Mouse (Mus musculus) neural tube, embryonic 10.5 days (tissue): Measurements from ENCODE around the gene Cep55.

ENCODE experiments used
- DNase-seq: peaks from one replicate; pipeline ENCODE4 v3.0.0-alpha.2; 2017; ENCODE audit warnings: low spot score; ENCODE audit errors: extremely low spot score

Gene Cep55

DNA sequence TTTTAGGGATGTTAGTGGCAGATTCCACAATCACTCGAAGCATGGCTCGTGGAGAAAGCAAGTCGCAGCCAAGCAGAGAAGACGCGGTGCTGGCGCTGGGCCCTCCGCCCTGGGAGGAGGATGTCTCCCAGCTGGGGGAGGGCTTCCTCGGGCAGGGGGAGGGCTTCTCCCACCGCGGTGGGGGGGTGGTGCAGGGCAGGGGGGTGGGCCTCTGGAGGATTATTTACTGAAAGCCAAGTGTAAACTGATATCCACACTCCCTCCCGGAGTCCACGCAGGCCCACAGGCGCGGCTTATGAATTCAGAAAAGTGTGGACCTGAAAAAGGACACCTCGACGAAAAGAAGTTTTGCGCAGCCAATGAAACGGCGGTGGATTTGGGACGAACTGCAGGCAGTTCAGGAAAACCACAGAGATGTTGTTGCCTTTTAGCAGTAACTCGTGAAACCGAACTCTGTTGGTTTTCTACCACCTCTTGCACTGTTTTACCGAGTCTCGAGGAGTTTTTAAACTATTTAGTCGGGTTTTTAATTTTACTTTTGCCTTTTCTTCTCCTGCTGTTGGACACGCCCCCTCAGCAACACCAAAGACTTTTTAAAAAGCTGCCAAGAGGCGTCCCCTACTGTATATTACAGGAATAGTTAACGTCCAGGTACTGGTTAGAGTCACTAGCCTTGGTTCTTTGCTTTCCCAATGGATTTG, 11.4 kb upstream of the Cep55 start, which contains the start of gene Myof:
Gene Myof (minus strand): TSS at position 297 of the 701 bp plus-strand sequence.
- DNase-seq = peak; percentile 49

DNA sequence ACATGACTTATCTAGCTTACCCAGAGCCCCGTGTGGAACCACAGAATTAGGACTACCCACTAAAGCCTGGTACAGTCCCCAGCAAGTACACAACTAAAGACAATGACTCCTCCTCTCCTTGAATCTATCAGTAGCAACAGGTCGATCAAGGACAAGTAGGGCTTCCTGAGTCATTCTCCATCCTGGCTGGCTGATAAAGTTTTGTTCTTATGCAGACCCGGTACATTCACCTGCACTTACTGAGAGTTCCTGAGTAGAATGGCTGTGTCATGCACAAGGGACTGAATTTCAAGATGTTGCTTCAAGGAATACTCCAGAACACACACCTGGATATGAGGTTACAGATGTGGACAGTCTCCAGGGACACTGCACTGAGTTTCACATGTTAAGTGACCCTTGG, 9.6 kb upstream of the Cep55 start:
- DNase-seq = no peak

DNA sequence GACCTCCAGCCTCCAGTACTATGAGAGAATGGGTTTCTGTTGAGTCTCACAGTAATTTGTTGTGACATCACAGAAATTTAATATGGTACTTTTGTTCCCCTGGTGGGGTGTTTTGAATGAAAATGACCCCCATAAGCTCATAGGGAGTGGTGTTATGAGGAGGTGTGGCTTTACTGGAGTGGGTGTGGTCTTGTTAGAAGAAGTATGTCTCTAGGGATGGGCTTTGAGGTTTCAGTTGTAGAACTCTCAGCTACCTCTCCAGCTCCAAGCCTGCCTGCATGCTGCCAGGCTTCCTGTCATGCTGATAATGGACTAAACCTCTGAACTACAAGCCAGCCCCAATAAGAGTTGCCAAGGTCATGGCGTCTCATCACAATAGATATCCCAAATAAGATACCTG, 5.1 kb upstream of the Cep55 start:
- no peak for DNase-seq

DNA sequence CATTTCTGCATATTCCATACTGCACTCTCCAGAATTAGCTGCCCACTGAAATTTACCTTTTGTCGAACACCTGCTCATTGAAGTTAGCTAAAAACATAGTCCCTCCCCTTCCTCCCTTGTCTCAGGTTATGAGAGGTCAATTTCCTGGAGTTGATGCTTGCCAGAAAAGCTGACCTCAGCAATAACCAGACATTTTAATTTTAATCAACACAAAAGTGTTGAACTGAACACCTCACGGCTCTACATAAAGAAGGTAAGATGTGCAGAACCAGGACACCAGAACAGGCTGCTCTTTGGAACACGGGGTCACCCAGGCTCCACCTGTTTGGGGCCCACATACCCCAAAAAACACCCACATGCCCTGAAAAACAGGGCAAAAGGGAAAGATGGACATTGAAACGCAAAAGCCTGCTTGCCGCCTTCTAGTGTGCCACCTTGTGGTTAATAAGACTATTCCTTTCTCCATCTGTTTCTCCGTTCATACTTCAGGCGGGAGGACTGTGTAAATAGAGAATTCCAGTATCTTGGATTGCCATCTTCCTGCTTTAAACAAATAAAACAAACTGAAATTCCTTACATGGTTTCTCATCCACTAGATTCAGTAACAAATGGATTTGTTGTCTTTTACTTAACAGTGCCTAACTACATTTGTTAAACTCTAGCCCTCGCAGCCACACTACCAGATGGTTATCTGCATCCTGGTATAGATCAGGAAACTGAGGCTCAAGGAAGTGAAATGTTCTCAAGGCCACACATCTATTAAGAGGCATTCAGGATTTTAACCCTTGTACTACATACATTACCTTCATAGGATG, 1.4 kb upstream of the Cep55 start:
- peak; percentile 22 for DNase-seq

DNA sequence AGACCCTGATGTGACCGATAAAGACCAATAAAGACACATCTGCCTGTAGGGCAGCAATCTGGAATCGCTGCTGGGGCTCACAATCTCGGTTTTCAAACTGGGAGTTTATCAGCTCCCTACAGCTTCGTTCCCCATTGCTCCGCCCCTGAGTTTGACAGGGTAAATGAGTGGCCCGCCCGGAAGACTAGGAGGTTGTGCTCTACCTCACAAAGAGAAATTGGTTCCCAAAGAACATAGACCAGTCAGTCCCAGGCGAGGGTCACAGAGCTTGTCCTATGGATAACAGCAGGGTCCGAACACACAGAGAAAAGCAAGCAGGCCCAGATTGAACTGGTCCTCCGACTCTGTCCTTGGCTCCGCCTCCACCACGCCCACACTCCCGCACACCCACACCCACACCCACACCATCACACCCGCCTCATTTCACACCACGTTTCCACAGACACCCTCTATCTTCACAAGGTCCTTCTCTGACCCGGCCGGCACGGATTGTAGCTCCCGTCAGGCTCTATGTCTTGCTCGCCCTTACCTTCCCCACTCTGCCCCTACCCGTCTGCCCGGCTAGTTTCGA, 577 bp upstream of the Cep55 start:
- no peak for DNase-seq

DNA sequence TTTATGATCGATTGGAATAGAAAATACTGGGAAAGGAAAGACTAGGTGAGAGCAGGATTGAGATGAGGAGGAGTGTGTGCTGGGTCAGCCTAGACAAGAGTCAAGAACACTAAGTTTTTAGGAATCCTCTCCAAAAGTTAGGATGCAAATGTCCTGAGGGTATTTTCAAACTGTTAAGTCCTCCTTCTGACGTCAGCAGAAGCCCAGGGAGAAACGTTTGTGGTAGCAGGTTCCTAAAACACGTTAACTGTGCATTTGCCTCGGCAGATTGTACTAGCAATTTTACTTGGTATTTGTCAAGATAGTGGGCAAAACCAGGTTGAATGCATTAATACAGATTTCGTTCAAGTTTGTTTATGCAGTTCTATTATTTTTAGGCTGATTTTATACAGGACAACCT, 987 bp downstream of the Cep55 start:
- DNase-seq = no peak

DNA sequence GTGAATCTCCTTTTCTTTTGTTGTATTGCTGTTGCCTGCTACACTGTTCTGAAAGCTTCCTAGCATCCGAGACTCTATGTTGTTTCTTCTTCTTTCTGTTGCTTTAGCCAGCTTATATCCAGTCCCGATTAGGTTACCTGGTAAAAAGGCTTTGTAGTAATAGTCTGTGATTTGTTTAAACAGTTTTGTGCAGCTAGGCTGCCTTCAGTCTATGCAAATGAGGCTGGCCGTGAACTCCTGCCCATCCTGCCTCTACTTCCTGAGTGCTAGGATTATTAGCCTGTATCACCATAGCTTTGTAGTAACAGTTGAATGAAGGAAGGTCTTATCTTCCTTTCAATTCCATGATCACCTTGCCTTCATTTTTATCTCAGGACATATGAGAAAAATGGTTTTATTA, 1.5 kb downstream of the Cep55 start:
- no peak for DNase-seq

DNA sequence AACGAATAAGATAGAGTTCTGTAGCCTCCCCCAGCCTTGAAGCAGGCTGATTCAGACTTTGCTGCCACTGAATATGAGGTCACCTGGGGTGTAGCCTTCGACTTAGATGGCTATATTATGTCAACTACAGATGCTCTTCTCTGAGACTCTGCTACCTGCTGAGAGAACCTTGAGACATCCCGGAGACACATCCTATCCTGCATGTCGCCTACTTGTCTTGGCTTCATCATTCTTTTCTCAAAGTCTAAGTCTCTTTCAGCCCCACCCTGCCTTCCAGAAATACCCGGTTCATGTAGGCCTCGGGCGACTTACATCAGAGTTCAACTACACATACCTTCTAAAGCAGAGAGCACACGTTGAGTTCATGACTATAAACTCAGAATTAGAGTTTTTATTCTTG, 2.1 kb downstream of the Cep55 start:
- DNase-seq = no peak

DNA sequence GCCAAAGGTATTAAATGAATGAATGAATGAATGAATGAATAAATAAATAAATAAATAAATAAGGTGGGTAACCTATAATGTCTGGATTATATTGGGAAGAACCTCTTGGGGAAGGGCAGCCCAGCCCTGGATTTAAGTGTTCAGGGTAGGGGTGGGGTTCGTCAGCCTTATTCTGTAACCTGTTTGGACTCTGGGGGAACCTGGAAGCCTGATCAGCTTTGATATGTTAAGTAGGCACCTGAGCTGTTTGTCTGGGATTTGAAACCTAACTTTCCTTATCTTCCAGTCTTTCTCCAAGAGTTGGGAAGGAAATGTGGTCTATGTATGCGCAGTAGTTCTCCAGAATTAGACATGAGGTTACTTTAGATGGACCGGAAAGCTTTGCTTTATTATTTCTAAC, 8.4 kb downstream of the Cep55 start:
- no peak for DNase-seq

DNA sequence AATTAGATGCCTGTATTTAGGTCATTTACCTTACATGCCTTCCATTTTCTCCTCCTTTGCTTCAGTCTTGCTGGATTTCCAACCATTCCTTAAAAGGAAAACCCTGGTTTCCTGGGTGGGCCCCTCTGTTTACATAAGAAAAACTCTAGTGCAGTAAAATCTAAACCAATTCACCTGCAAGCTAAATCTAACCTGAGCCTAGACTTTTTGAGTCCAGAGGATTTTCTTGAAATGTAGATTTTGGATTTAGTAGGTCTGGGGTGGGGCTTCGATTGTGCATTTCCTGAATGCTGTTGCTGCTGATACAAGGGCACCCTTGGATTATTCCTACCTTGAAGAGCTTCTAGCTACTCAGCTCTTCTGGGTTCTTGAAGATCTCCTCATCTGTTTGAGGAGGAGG, 9.2 kb downstream of the Cep55 start:
- no peak for DNase-seq

DNA sequence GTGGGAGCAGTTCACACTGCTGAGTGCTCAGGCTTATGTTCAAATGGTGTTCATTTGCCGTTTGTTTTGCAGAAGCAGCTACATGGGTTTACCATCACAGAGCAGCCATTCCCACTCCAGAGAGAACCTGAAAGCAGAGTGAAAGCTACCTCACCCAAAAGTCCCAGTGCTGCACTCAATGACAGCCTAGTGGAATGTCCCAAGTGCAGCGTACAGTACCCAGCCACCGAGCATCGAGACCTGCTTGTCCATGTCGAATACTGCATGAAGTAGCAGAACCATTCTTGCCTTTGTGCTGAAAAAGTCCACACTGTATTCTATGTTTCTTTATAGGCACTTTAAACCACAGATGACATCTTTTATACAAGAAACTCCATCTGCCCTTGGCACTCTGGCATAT, 18.4 kb downstream of the Cep55 start:
- no peak for DNase-seq

DNA sequence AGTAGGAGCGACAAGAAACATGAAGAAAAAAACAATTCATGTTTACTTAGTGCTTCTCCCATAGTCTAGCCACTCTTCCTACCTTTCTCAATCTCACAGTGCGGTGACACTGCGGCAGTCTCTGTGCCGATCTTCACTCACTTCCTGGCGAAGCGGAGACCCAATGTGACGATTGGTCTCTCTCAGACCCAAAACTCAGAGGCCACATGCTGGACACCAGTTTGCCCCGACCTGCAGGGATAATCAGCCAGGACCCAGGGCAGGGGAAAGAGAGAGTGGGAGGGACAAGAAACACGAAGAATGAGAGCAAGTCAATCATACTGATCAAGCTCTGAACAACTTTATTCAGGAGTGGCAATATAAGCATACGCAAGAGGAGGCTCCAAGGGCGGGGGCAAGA, 20.2 kb downstream of the Cep55 start:
- DNase-seq = no peak

DNA sequence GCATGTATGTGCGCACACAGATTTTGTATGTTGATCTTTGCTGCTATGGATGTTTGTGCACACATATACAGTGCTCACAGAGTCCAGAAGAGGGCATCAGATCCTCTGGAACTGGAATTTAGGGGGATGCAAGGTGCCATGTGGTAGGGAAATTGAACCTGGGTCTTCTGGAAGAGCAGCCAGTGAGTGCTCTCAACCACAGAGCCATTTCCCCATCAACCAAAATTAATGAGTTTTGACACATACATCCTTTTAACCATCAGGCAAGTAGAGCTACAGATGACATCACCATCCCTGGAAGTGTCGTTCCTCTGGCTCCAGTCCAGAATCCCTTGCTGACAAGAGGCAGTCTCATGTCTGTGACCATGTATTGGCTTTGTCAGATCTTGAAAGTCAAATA, 21.4 kb downstream of the Cep55 start:
- no peak for DNase-seq

DNA sequence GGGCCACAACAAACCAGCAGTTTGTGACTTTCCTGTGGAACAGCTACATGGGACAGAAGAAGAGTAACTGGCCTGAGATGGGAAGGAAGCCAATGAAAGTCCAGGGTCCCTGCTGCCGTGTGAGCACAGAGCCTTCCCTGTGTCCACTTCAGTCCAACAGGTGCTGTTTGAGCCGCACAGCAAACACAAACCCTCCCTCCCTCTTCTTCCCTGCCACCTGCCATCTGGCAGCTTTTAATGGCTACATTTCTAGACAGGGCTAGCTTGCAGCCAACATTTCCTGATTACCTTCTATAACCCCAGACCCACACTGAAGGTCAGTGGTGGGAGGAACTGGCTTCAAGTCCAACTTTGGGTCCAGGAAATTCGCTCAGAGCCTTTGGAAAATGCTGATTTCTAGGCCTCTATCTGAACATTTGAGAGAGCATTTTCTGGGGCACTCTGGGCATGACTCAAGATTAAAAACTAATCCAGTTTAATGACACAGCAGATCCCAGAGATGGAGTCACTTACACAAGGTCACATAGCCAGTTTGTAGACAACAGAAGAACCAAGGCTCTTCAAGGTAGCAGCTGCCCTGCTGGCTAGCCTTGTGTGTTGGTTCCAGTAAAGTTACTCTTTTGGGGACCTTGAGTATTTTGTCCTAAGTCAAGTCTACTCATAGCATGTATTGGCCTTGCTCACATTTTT, 23.2 kb downstream of the Cep55 start:
- no peak for DNase-seq

DNA sequence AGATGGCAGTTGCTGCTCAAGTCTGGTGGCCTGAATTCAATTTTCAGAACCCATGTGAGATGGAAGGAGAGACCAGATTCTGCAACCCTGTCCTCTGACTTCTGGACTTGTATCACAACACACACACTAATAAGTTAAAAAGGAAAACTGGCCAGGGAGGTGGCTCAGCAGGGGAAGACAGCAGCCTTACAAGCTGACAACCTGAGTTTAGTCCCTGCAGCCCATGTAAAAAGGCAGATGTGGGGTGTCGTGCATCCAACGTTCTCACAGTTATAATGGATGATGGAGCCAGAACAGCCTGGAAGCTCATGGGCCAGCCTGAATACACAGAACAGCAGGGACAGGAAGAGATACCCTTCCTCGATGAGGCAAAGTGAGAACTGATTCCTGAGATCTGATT, 26.6 kb downstream of the Cep55 start:
- no peak for DNase-seq

DNA sequence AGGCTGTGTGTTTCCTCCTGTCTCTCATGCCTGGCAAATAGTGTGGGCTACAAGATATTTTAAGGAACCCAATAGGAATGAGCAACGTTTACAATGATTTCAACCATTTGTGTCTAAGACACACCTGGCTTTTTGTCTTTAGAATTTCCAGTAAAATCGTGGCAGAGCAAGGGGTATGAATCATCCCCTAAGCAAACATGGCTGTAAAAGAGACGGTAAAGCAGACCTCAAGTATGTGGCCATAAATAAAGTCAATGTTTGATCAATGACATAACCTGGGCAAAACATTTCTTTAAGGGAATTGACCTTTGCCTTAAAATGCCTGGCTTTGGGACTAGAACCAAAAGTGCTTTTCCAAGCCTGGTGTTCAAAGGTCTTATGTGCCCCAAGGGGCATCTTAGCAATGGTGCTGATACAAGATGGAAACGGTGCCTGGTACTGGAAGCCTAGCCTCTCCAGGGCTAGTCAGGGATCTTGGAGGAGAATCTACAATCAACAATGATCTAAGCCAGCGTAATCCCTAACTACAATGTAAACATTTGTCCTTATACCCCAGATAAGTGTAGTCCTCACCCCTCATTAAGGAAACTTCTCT, 28.2 kb downstream of the Cep55 start:
- DNase-seq = no peak

DNA sequence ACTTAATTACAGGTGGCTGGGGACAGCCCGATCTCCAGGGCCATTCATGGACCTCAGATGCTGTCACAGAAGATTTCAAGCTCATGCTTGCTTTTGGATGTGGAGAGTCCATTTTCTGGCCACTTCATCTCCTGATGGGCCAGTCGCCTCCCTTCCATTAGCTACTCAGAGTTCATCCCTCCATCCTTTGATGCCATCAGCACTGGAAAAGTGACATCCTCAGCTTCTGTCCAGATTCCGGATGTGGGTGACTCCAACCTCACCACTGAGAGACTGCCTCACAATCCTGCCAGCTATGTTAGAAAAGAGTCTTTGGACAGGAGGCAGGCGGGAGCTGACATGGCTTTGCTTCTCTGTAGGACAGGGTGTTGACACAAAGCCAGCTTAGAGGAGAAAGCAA, 31.0 kb downstream of the Cep55 start:
- no peak for DNase-seq

DNA sequence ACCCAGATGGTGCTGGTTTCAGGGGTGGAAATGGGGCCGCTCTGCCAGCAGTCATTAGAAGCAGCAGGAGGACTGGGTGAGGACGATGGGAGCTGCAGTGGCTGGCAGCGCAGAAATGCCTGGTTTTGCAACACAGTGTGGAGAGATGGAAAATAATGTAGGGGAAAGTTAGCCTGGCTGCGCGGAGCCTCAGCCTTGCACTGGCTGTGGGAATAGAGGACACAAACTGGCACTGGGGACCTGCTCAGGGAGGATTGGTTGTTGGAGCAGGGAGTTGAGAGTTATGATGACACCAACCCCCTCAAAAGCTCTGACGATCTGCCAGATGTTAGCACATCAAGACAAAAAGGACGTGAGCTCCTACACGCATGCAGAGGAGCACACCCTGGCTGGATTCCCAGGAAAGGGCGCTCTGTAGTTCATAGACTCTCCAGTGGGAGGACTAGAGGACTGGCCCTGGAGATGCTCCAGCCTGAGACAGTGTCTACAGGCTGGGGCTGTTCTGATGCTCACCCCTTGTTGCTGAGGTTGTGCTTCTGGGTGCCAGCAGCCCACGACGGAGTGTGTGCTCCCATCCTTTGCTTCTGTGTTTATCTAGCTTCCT, 32.2 kb downstream of the Cep55 start:
- no peak for DNase-seq

DNA sequence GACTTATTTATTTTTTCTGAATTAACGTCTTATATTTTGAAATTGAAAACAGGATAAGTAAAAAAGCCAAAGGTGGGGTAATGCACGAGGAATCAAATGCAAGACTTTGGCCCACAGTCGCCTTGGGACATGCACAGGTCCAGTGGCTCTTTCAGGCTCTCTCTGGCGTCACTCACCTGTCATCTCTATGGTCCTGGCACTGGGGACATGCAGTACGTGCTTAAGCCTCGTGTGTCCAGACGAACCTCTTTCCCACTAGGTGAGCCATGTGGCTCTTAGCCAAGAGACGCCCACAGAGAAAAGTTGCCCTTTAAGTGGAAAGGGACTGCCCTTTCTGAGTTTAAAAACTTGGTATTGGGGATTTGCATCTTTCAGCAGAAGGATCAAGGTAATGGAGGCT, 34.5 kb downstream of the Cep55 start:
- no peak for DNase-seq

DNA sequence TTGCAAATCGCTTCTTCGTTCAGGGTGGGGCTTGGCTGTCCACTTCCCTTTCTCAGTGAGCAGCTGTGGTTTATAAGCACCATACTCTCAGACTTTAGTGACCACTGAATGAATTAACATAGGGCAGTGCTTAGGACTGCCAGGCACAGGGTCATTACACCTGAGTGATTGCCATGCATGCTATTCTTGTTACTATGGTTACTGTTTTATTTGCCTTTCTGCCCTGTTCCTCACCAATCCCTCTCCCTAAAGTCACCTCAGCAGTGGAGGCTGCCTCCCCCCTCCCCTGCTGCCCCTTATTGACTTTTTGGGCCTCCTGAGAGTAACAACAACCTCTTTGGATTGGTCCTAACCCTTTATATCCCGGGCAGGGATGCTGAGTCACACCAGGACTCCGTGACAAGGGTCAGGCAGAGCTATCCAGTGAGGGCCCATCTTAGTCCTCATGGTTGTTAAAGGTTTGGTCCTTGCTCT, 36.7 kb downstream of the Cep55 start:
- DNase-seq = no peak

DNA sequence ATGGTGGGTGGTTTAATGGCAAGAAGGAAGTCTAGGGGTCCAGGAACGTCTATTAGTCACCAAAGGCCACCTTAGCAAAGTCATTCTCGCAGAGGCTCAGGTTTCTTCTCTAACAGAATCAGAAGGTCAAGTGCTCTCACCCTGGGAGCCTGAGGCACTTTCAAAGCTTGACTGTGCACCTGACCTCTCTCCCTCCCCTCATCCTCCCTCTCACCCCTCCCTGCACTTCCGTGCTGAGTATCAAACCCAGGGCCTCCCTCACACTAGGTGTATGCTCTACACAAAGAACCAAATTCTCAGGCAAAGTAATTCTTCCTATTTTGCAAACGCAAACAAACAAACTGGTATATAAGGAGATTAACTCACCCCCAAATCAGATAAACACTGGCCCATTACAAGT, 41.4 kb downstream of the Cep55 start:
- DNase-seq = no peak
